Mouse (Mus musculus) limb, embryonic 11.5 days (tissue): Measurements from ENCODE around the gene Fam81a. TPM values are rescaled to one million over a fixed set of nuclear protein-coding genes. Genes with fewer than 3 reads are reported as not detected.

Experiments
- ATAC-seq: fragments of 200-750 bp; cut with Nextera tagmentation; 2 replicates; pipeline ENCODE4 v1.8.0; 2017; ENCODE audit warnings: low read depth; ENCODE audit not compliant: insufficient number of reproducible peaks, low FRiP score, low TSS enrichment
- DNase-seq: peaks from one replicate; pipeline ENCODE4 v3.0.0-alpha.2; 2015; ENCODE audit warnings: low spot score
- H3K27ac ChIP-seq: fragments of 300-500 bp; sonication (generic); replicated peaks from 2 replicates; pipeline ENCODE4 v1.5.1; 2014; ENCODE audit warnings: low read depth, mild to moderate bottlenecking, low read length
- H3K27me3 ChIP-seq: fragments of 300-500 bp; sonication (generic); 2 replicates; pipeline ENCODE4 v1.6.1; 2014; ENCODE audit warnings: mild to moderate bottlenecking, low read length, mixed read lengths; ENCODE audit not compliant: control insufficient read depth, insufficient read depth
- H3K36me3 ChIP-seq: fragments of 300-500 bp; sonication (generic); 2 replicates; pipeline ENCODE4 v1.6.1; 2014; ENCODE audit warnings: mild to moderate bottlenecking, low read length, moderate library complexity, mixed read lengths; ENCODE audit not compliant: control insufficient read depth, insufficient read depth
- H3K4me1 ChIP-seq: fragments of 300-500 bp; sonication (generic); 2 replicates; pipeline ENCODE4 v1.6.1; 2014; ENCODE audit warnings: low read length, mixed read lengths; ENCODE audit not compliant: control insufficient read depth, insufficient read depth
- H3K4me2 ChIP-seq: fragments of 300-500 bp; sonication (generic); 2 replicates; pipeline ENCODE4 v1.6.1; 2014; ENCODE audit warnings: low read depth, mild to moderate bottlenecking, moderate library complexity; ENCODE audit not compliant: severe bottlenecking
- H3K4me3 ChIP-seq: fragments of 300-500 bp; sonication (generic); 2 replicates; pipeline ENCODE4 v1.5.1; 2014; ENCODE audit warnings: low read depth, low read length
- H3K9ac ChIP-seq: fragments of 300-500 bp; sonication (generic); 2 replicates; pipeline ENCODE4 v1.6.1; 2014; ENCODE audit warnings: mild to moderate bottlenecking, low read length
- H3K9me3 ChIP-seq: fragments of 300-500 bp; sonication (generic); 2 replicates; pipeline ENCODE4 v1.6.1; 2016; ENCODE audit warnings: low read length; ENCODE audit not compliant: control insufficient read depth
- WGBS: fragments of 180-500 bp; shearing (Covaris S2); extraction: QIAGEN DNeasy Blood & Tissue Kit; methylation state at CpG from one replicate; pipeline ENCODE4 v1.1.7; 2014; 5-methylcytosine and 5-hydroxymethylcytosine counted together
- polyA plus RNA-seq: library from polyadenylated mRNA; unstranded; fragments of >200 nt; fragmentation: Nextera tagmentation; extraction: Ambion mirVana; gene quantifications from 2 replicates; pipeline ENCODE4 v1.2.1, GENCODE M21; 2014

The Fam81a gene
- polyA plus RNA-seq, 1 experiment from 2014 or later = 1.7 TPM

GRCm38 (mm10) chr9:70046255-70046654 lies 96.1 kb downstream of the Fam81a start:
- Histone ChIP-seq H3K4me2 (no peak overlapping the region), H3K27ac (no peak overlapping the region), H3K4me3 (no peak overlapping the region), H3K9me3 (no peaks in the 10 kb centered on the region), H3K36me3 (no peaks in the 10 kb centered on the region; the same call in 1 of the 2 replicates), H3K27me3 (no peaks in the 10 kb centered on the region), H3K4me1 (no peaks in the 10 kb centered on the region), H3K9ac (no peak overlapping the region)
- 88% methylated on average over 6 of the region's 6 CpGs for WGBS
- ATAC-seq (no peak), DNase-seq (no peak)

- Histone ChIP-seq H3K27me3 (no peaks in the 10 kb centered on the region), H3K9ac (no peak overlapping the region), H3K36me3 (no peaks in the 10 kb centered on the region; the same call in 1 of the 2 replicates), H3K27ac (no peak overlapping the region), H3K4me3 (no peak overlapping the region), H3K9me3 (no peaks in the 10 kb centered on the region), H3K4me2 (no peak overlapping the region), H3K4me1 (no peaks in the 10 kb centered on the region)
- DNase-seq (no peak), ATAC-seq (no peak)
- 79% methylated on average over 2 of the region's 2 CpGs for WGBS
Observed at GRCm38 (mm10) chr9:70044865-70045264, 97.5 kb downstream of the Fam81a start.

- 56% methylated on average over 1 of the region's 1 CpGs for WGBS
- Histone ChIP-seq H3K9ac (no peak overlapping the region), H3K27me3 (no peaks in the 10 kb centered on the region), H3K4me2 (no peak overlapping the region), H3K36me3 (no peaks in the 10 kb centered on the region; the same call in 1 of the 2 replicates), H3K9me3 (no peaks in the 10 kb centered on the region), H3K4me3 (no peak overlapping the region), H3K4me1 (no peaks in the 10 kb centered on the region), H3K27ac (no peak overlapping the region)
- no peak for ATAC-seq
- DNase-seq = no peak
Observed at GRCm38 (mm10) chr9:70042935-70043334, 99.4 kb downstream of the Fam81a start.

GRCm38 (mm10) chr9:70042137-70042536 lies 100.2 kb downstream of the Fam81a start:
- no peaks in the 10 kb centered on the region for H3K9me3 ChIP-seq
- no peaks in the 10 kb centered on the region for H3K4me1 ChIP-seq
- WGBS = 95% methylated on average over 4 of the region's 4 CpGs
- DNase-seq (no peak), ATAC-seq (no peak)
- no peak overlapping the region for H3K27ac ChIP-seq
- H3K36me3 ChIP-seq = no peaks in the 10 kb centered on the region; the same call in 1 of the 2 replicates
- no peak overlapping the region for H3K9ac ChIP-seq
- no peak overlapping the region for H3K4me2 ChIP-seq
- no peaks in the 10 kb centered on the region for H3K27me3 ChIP-seq
- H3K4me3 ChIP-seq = no peak overlapping the region

GRCm38 (mm10) chr9:70040570-70040969 lies 101.8 kb downstream of the Fam81a start:
- WGBS = 87% methylated on average over 11 of the region's 11 CpGs

GRCm38 (mm10) chr9:70039597-70040385 lies 102.6 kb downstream of the Fam81a start:
- Histone ChIP-seq H3K27me3 (no peaks in the 10 kb centered on the region), H3K4me2 (no peak overlapping the region), H3K4me3 (no peak overlapping the region), H3K9ac (no peak overlapping the region), H3K36me3 (no peaks in the 10 kb centered on the region; the same call in 1 of the 2 replicates), H3K4me1 (no peaks in the 10 kb centered on the region), H3K27ac (no peak overlapping the region), H3K9me3 (no peaks in the 10 kb centered on the region)
- DNase-seq (no peak), ATAC-seq (no peak)
- 89% methylated on average over 6 of the region's 6 CpGs for WGBS

More at GRCm38 (mm10) chr9:70040570-70040969, 101.8 kb downstream of the Fam81a start:
- Histone ChIP-seq H3K4me1 (no peaks in the 10 kb centered on the region), H3K9ac (no peak overlapping the region), H3K36me3 (no peaks in the 10 kb centered on the region; the same call in 1 of the 2 replicates), H3K9me3 (no peaks in the 10 kb centered on the region), H3K27me3 (no peaks in the 10 kb centered on the region), H3K4me2 (no peak overlapping the region), H3K4me3 (no peak overlapping the region), H3K27ac (no peak overlapping the region)
- ATAC-seq (no peak), DNase-seq (no peak)

Other genes with a start within 250 kb of the Fam81a start
- 113 and 127 TPM in 2 replicates for gene Bnip2, start 153.1 kb downstream of the Fam81a start, polyA plus RNA-seq
- 204 and 208 TPM in 2 replicates for gene Gtf2a2, start 130.0 kb downstream of the Fam81a start, polyA plus RNA-seq
- 0.06 TPM in 1 of 2 replicates, not detected in the other for gene Gcnt3, start 104.5 kb downstream of the Fam81a start, polyA plus RNA-seq
- 16.9 and 18.0 TPM in 2 replicates for gene Myo1e, start 64.8 kb upstream of the Fam81a start, polyA plus RNA-seq